Mouse (Mus musculus) hindbrain, embryonic 15.5 days (tissue): ENCODE measurements around the gene Tnrc6a. TPM values are rescaled to one million over a fixed set of nuclear protein-coding genes. Genes with fewer than 3 reads are reported as not detected.

Experiments used
- ATAC-seq: fragments of 200-750 bp; cut with Nextera tagmentation; 2 replicates; pipeline ENCODE4 v1.8.0; 2017; ENCODE audit warnings: low read depth, moderate number of reproducible peaks, moderate TSS enrichment; ENCODE audit not compliant: low FRiP score
- H3K27ac ChIP-seq: fragments of 300-500 bp; sonication (generic); replicated peaks from 2 replicates; pipeline ENCODE4 v1.5.1; 2015; ENCODE audit warnings: mild to moderate bottlenecking, inconsistent platforms
- H3K27me3 ChIP-seq: fragments of 300-500 bp; sonication (generic); 2 replicates; pipeline ENCODE4 v1.6.1; 2015; ENCODE audit warnings: control low read depth, inconsistent platforms
- H3K36me3 ChIP-seq: fragments of 300-500 bp; sonication (generic); 2 replicates; pipeline ENCODE4 v1.6.1; 2015; ENCODE audit warnings: control low read depth, inconsistent platforms
- H3K4me1 ChIP-seq: fragments of 300-500 bp; sonication (generic); replicated peaks from 2 replicates; pipeline ENCODE4 v1.6.1; 2015; ENCODE audit warnings: control low read depth, inconsistent platforms
- H3K4me2 ChIP-seq: fragments of 300-500 bp; sonication (generic); 2 replicates; pipeline ENCODE4 v1.6.1; 2015; ENCODE audit warnings: moderate library complexity, mild to moderate bottlenecking, inconsistent platforms
- H3K4me3 ChIP-seq: fragments of 300-500 bp; sonication (generic); 2 replicates; pipeline ENCODE4 v1.5.1; 2015; ENCODE audit warnings: mild to moderate bottlenecking, inconsistent platforms
- H3K9ac ChIP-seq: fragments of 300-500 bp; sonication (generic); 2 replicates; pipeline ENCODE4 v1.6.1; 2015; ENCODE audit warnings: inconsistent platforms
- H3K9me3 ChIP-seq: fragments of 300-500 bp; sonication (generic); 2 replicates; pipeline ENCODE4 v1.6.1; 2016; ENCODE audit warnings: control low read depth, inconsistent platforms
- WGBS: fragments of 180-500 bp; shearing (Covaris S2); methylation state at CpG from one replicate; pipeline ENCODE4 v1.1.7; 2015; 5-methylcytosine and 5-hydroxymethylcytosine counted together
- polyA plus RNA-seq: library from polyadenylated mRNA; unstranded; fragments of >200 nt; fragmentation: Nextera tagmentation; extraction: Ambion mirVana; gene quantifications from 2 replicates; pipeline ENCODE4 v1.2.1, GENCODE M21; 2015

Gene Tnrc6a
- polyA plus RNA-seq, 1 experiment from 2014 or later: 47.4 TPM

GRCm38 (mm10) chr7:123219781-123220632 lies 96.3 kb downstream of the Tnrc6a start:
- no peaks in the 10 kb centered on the region for H3K27me3 ChIP-seq
- peaks cover 4% of the 10 kb centered on the region; the same call in 1 of the 2 replicates for H3K4me1 ChIP-seq
- no peaks in the 10 kb centered on the region for H3K9me3 ChIP-seq
- no peak overlapping the region for H3K4me3 ChIP-seq
- H3K27ac ChIP-seq: no peak overlapping the region
- no peak for ATAC-seq
- no peaks in the 10 kb centered on the region for H3K36me3 ChIP-seq
- H3K4me2 ChIP-seq: no peak overlapping the region
- H3K9ac ChIP-seq: no peak overlapping the region
- 75% methylated on average over 13 of the region's 13 CpGs for WGBS

- no peaks in the 10 kb centered on the region for H3K9me3 ChIP-seq
- H3K27me3 ChIP-seq: no peaks in the 10 kb centered on the region
- WGBS: 78% methylated on average over 2 of the region's 2 CpGs
- H3K4me1 ChIP-seq: peaks cover 4% of the 10 kb centered on the region; the same call in 1 of the 2 replicates
- H3K4me3 ChIP-seq: no peak overlapping the region
- no peak overlapping the region for H3K9ac ChIP-seq
- H3K27ac ChIP-seq: no peak overlapping the region
- no peaks in the 10 kb centered on the region for H3K36me3 ChIP-seq
- H3K4me2 ChIP-seq: no peak overlapping the region
- ATAC-seq: no peak
Measured at GRCm38 (mm10) chr7:123220633-123220942, 96.9 kb downstream of the Tnrc6a start.

GRCm38 (mm10) chr7:123224076-123224475 lies 100.4 kb downstream of the Tnrc6a start:
- WGBS: 71% methylated on average over 9 of the region's 9 CpGs
- no peaks in the 10 kb centered on the region for H3K36me3 ChIP-seq

GRCm38 (mm10) chr7:123225159-123225558 lies 101.5 kb downstream of the Tnrc6a start:
- H3K4me3 ChIP-seq: no peak overlapping the region
- H3K27me3 ChIP-seq: no peaks in the 10 kb centered on the region
- 88% methylated on average over 4 of the region's 4 CpGs for WGBS
- no peak overlapping the region for H3K4me2 ChIP-seq
- no peaks in the 10 kb centered on the region for H3K4me1 ChIP-seq
- no peaks in the 10 kb centered on the region for H3K36me3 ChIP-seq
- no peak overlapping the region for H3K27ac ChIP-seq
- no peak for ATAC-seq
- H3K9me3 ChIP-seq: no peaks in the 10 kb centered on the region
- H3K9ac ChIP-seq: no peak overlapping the region

More at GRCm38 (mm10) chr7:123224076-123224475, 100.4 kb downstream of the Tnrc6a start:
- Histone ChIP-seq H3K27me3 (no peaks in the 10 kb centered on the region), H3K9ac (no peak overlapping the region), H3K9me3 (no peaks in the 10 kb centered on the region), H3K4me3 (no peak overlapping the region), H3K4me2 (no peak overlapping the region), H3K4me1 (no peaks in the 10 kb centered on the region), H3K27ac (no peak overlapping the region)
- ATAC-seq: no peak

GRCm38 (mm10) chr7:123235449-123235848 lies 111.8 kb downstream of the Tnrc6a start:
- ATAC-seq: no peak

GRCm38 (mm10) chr7:123238621-123239020 lies 114.9 kb downstream of the Tnrc6a start:
- no peaks in the 10 kb centered on the region for H3K9me3 ChIP-seq
- 45% methylated on average over 4 of the region's 4 CpGs for WGBS
- H3K4me2 ChIP-seq: no peak overlapping the region
- H3K36me3 ChIP-seq: no peaks in the 10 kb centered on the region
- no peaks in the 10 kb centered on the region for H3K27me3 ChIP-seq
- ATAC-seq: peak; percentile 88
- no peak overlapping the region for H3K9ac ChIP-seq
- H3K4me1 ChIP-seq: no peaks in the 10 kb centered on the region
- no peak overlapping the region for H3K4me3 ChIP-seq
- no peak overlapping the region for H3K27ac ChIP-seq

More at GRCm38 (mm10) chr7:123235449-123235848, 111.8 kb downstream of the Tnrc6a start:
- Histone ChIP-seq H3K36me3 (no peaks in the 10 kb centered on the region), H3K9me3 (no peaks in the 10 kb centered on the region), H3K4me1 (no peaks in the 10 kb centered on the region), H3K27ac (no peak overlapping the region), H3K9ac (no peak overlapping the region), H3K4me2 (no peak overlapping the region), H3K27me3 (no peaks in the 10 kb centered on the region), H3K4me3 (no peak overlapping the region)
- WGBS: 33% methylated on average over 4 of the region's 4 CpGs

GRCm38 (mm10) chr7:123240064-123240463 lies 116.4 kb downstream of the Tnrc6a start:
- H3K4me1 ChIP-seq: no peaks in the 10 kb centered on the region
- no peak for ATAC-seq
- no peaks in the 10 kb centered on the region for H3K27me3 ChIP-seq
- no peak overlapping the region for H3K4me3 ChIP-seq
- H3K9ac ChIP-seq: no peak overlapping the region
- H3K9me3 ChIP-seq: no peaks in the 10 kb centered on the region
- H3K27ac ChIP-seq: no peak overlapping the region
- H3K36me3 ChIP-seq: no peaks in the 10 kb centered on the region
- no peak overlapping the region for H3K4me2 ChIP-seq
- 67% methylated on average over 6 of the region's 6 CpGs for WGBS

- Histone ChIP-seq H3K27me3 (no peaks in the 10 kb centered on the region), H3K4me3 (no peak overlapping the region), H3K36me3 (no peaks in the 10 kb centered on the region), H3K4me1 (no peaks in the 10 kb centered on the region), H3K9ac (no peak overlapping the region), H3K9me3 (no peaks in the 10 kb centered on the region), H3K4me2 (no peak overlapping the region), H3K27ac (no peak overlapping the region)
- 91% methylated on average over 7 of the region's 7 CpGs for WGBS
- ATAC-seq: no peak
Measured at GRCm38 (mm10) chr7:123242241-123242640, 118.6 kb downstream of the Tnrc6a start.

- H3K36me3 ChIP-seq: no peaks in the 10 kb centered on the region
- H3K4me2 ChIP-seq: no peak overlapping the region
- no peak overlapping the region for H3K27ac ChIP-seq
- ATAC-seq: no peak
- no peak overlapping the region for H3K4me3 ChIP-seq
- no peaks in the 10 kb centered on the region for H3K27me3 ChIP-seq
- 96% methylated on average over 1 of the region's 1 CpGs for WGBS
- no peaks in the 10 kb centered on the region for H3K9me3 ChIP-seq
- no peaks in the 10 kb centered on the region for H3K4me1 ChIP-seq
- H3K9ac ChIP-seq: no peak overlapping the region
Measured at GRCm38 (mm10) chr7:123244833-123245232, 121.1 kb downstream of the Tnrc6a start.

Other genes starting within 250 kb of the Tnrc6a start
- 25.0 and 26.3 TPM in 2 replicates for gene Rbbp6, start 158.2 kb upstream of the Tnrc6a start, polyA plus RNA-seq
- 0.38 and 0.72 TPM in 2 replicates for gene Slc5a11, start 90.9 kb downstream of the Tnrc6a start, polyA plus RNA-seq
- gene Lcmt1, start 245.9 kb downstream of the Tnrc6a start, polyA plus RNA-seq: 99.6 and 99.8 TPM in 2 replicates
- gene Arhgap17, start 246.0 kb downstream of the Tnrc6a start, polyA plus RNA-seq: 10.2 and 11.3 TPM in 2 replicates